12 mouse cellular contexts compared by ENCODE assay signal in genomic region chr3:95523662-95524061, GRCm38 (mm10). TPM values are rescaled to one million over a fixed set of nuclear protein-coding genes. Genes with fewer than 3 reads are reported as not detected.
DNase-seq lines count a peak whose midpoint lies in the region; ATAC-seq and TF ChIP-seq lines count a peak whose summit lies in the region.
"Had no signal": no experiment of that assay in that cellular context is flagged by ENCODE, and none has a peak within 500 bp of the region (broad histone marks: within the 10 kb centered on the region; RNA-seq: fewer than 3 reads in every experiment).

No protein-coding gene starts in this region.

- no peaks in the 10 kb centered on the region for H3K9me3 ChIP-seq in heart, embryonic 13.5 days

- ATAC-seq in heart, embryonic 13.5 days (ENCODE audit: extremely low read depth, insufficient number of reproducible peaks, low FRiP score, low TSS enrichment) = no peak
- peak; percentile 81 for ATAC-seq in granulocyte monocyte progenitor cell, adult 5-6 weeks (replicated peaks; ENCODE audit: poor library complexity, severe bottlenecking)
- ATAC-seq in megakaryocyte, adult 5-6 weeks (ENCODE audit: poor library complexity, severe bottlenecking) = peak; percentile 54
- ATAC-seq: forebrain, embryonic 14.5 days; hindbrain, postnatal 0 days had no signal

- no peak overlapping the region for H3K9ac ChIP-seq in heart, embryonic 13.5 days
- no peak overlapping the region for H3K9ac ChIP-seq in heart, adult 2 months (ENCODE audit: low read depth, low read length)

- no peak overlapping the region for H3K4me3 ChIP-seq in heart, embryonic 13.5 days
- H3K4me3 ChIP-seq in heart, adult 2 months = no peak overlapping the region

- no peaks in the 10 kb centered on the region for H3K27me3 ChIP-seq in heart, embryonic 13.5 days (replicated peaks)
- H3K27me3 ChIP-seq in heart, adult 2 months (ENCODE audit: control insufficient read depth, insufficient read depth, low read length) = no peaks in the 10 kb centered on the region

- no peak for TF ChIP-seq POLR2A in heart, adult 2 months (IDR thresholded peaks at IDR 0.05; ENCODE audit: insufficient read depth, low read depth, low read length)

- H3K27ac ChIP-seq in heart, embryonic 13.5 days (replicated peaks) = peak overlapping the region; percentile 59; the same call in 1 of the 2 replicates
- no peak overlapping the region for H3K27ac ChIP-seq in heart, adult 2 months
- H3K27ac ChIP-seq: hindbrain, postnatal 0 days had no signal

- H3K79me2 ChIP-seq in heart, adult 2 months (replicated peaks; ENCODE audit: control insufficient read depth, insufficient read depth, low read length) = no peaks in the 10 kb centered on the region

- TF ChIP-seq EP300 in heart, adult 2 months (IDR thresholded peaks at IDR 0.05; ENCODE audit: insufficient read depth, low read depth, low read length) = no peak

- no peak for TF ChIP-seq CTCF in heart, adult 2 months (IDR thresholded peaks at IDR 0.05)

- 0 out of 2 replicates have a peak, but pooled peaks cover 8% of the 10 kb centered on the region for H3K4me1 ChIP-seq in heart, embryonic 13.5 days
- peaks cover 4% of the 10 kb centered on the region for H3K4me1 ChIP-seq in heart, adult 2 months (ENCODE audit: control insufficient read depth, insufficient read depth, low read length)

- no peaks in the 10 kb centered on the region for H3K36me3 ChIP-seq in heart, embryonic 13.5 days
- no peaks in the 10 kb centered on the region for H3K36me3 ChIP-seq in heart, adult 2 months (ENCODE audit: control insufficient read depth, insufficient read depth, low read length)

- no peak overlapping the region for H3K4me2 ChIP-seq in heart, embryonic 13.5 days

- WGBS in heart, embryonic 13.5 days = 32% methylated on average over 3 of the region's 3 CpGs
- 23% methylated on average over 3 of the region's 3 CpGs for WGBS in heart, adult 2 months

- intact Hi-C loops in heart, adult 2 months (cut with DNase I) = no loop called here
- intact Hi-C loops in left cerebral cortex, postnatal 10 days (cut with DNase I) = no loop called here

- no peak for DNase-seq in heart, adult 2 months
- peak; percentile 87 for DNase-seq in 416B (ENCODE audit: low read depth)
- DNase-seq in left cerebral cortex, postnatal 10 days (ENCODE audit: extremely low spot score in 1 of 2, low spot score in 2 of 2) = no peak
- no peak for DNase-seq in cerebellum, postnatal 36 days
- DNase-seq in layer of hippocampus, postnatal 25 days (ENCODE audit: extremely low spot score in 1 of 2, low spot score in 1 of 2) = no peak
- DNase-seq: midbrain, embryonic 14.5 days had no signal

RNA-seq across cellular contexts. Expression of gene Ctss, which starts 2.9 kb away (rescaled TPM):
- 12.3 and 13.4 TPM in 2 replicates for polyA plus RNA-seq in heart, embryonic 13.5 days (2015; fragmentation: Nextera tagmentation; extraction: Ambion mirVana)
- 10 to 100 TPM; 15.3 to 16.5 TPM for total RNA-seq in heart, adult 2 months (2021)
- polyA plus RNA-seq in heart, adult 2 months (2012; rRNA removed) = 10.3 and 12.4 TPM in 2 replicates
- total RNA-seq in granulocyte monocyte progenitor cell, adult 5-6 weeks (2014; fragmentation: Nextera tagmentation) = 26.1 and 42.2 TPM in 2 replicates
- total RNA-seq in granulocyte monocyte progenitor cell, adult 5-6 weeks (2017) = 74.5 and 94.5 TPM in 2 replicates
- total RNA-seq in megakaryocyte, adult 5-6 weeks (2015) = 1,196 and 1,415 TPM in 2 replicates
- 1,721 and 1,924 TPM in 2 replicates for total RNA-seq in megakaryocyte, adult 5-6 weeks (2017)
- 10 to 100 TPM; 18.5 to 19.0 TPM for total RNA-seq in left cerebral cortex, postnatal 10 days (2021)
- total RNA-seq in layer of hippocampus, postnatal 25 days (2021) = 10 to 100 TPM; 56.8 to 65.8 TPM

RNA-seq across cellular contexts. Expression of gene Ctsk, which starts 24.6 kb away (rescaled TPM):
- 15.5 and 17.0 TPM in 2 replicates for polyA plus RNA-seq in heart, embryonic 13.5 days (2015; fragmentation: Nextera tagmentation; extraction: Ambion mirVana)
- 1 to 10 TPM; 7.4 to 8.7 TPM for total RNA-seq in heart, adult 2 months (2021)
- 5.4 and 9.1 TPM in 2 replicates for polyA plus RNA-seq in heart, adult 2 months (2012; rRNA removed)
- total RNA-seq in granulocyte monocyte progenitor cell, adult 5-6 weeks (2014; fragmentation: Nextera tagmentation) = not detected in 2 replicates
- not detected in 2 replicates for total RNA-seq in granulocyte monocyte progenitor cell, adult 5-6 weeks (2017)
- total RNA-seq in megakaryocyte, adult 5-6 weeks (2015) = 0.11 TPM in 1 of 2 replicates, not detected in the other
- total RNA-seq in megakaryocyte, adult 5-6 weeks (2017) = 0.33 and 0.62 TPM in 2 replicates
- 10 to 100 TPM; 14.5 to 18.9 TPM for total RNA-seq in left cerebral cortex, postnatal 10 days (2021)
- total RNA-seq in layer of hippocampus, postnatal 25 days (2021) = 1 to 10 TPM; 3.5 to 4.2 TPM

RNA-seq across cellular contexts. Expression of gene Hormad1, which starts 35.8 kb away (rescaled TPM):
- polyA plus RNA-seq in heart, embryonic 13.5 days (2015; fragmentation: Nextera tagmentation; extraction: Ambion mirVana) = not detected in 2 replicates
- not detected for total RNA-seq in heart, adult 2 months (2021)
- not detected in 2 replicates for polyA plus RNA-seq in heart, adult 2 months (2012; rRNA removed)
- total RNA-seq in granulocyte monocyte progenitor cell, adult 5-6 weeks (2014; fragmentation: Nextera tagmentation) = not detected in 2 replicates
- not detected in 2 replicates for total RNA-seq in granulocyte monocyte progenitor cell, adult 5-6 weeks (2017)
- not detected in 2 replicates for total RNA-seq in megakaryocyte, adult 5-6 weeks (2015)
- total RNA-seq in megakaryocyte, adult 5-6 weeks (2017) = 0.48 TPM in 1 of 2 replicates, not detected in the other
- not detected for total RNA-seq in left cerebral cortex, postnatal 10 days (2021)
- not detected for total RNA-seq in layer of hippocampus, postnatal 25 days (2021)
- total RNA-seq: hindbrain, postnatal 0 days had no signal
- polyA plus RNA-seq: brain, embryonic 14.5 days; forebrain, embryonic 14.5 days; hindbrain, postnatal 0 days; midbrain, embryonic 14.5 days had no signal

Comparison
In these comparisons a context has a peak if more than half of its experiments do, and no peak if none do; other contexts are left out.
1. RNA of gene Ctss, which starts 2.9 kb away (total RNA-seq): 1,196 to 1,924 TPM in megakaryocyte, adult 5-6 weeks; 26.1 to 94.5 TPM in granulocyte monocyte progenitor cell, adult 5-6 weeks, 56.8 to 65.8 TPM in layer of hippocampus, postnatal 25 days, 18.5 to 19.0 TPM in left cerebral cortex, postnatal 10 days and 15.3 to 16.5 TPM in heart, adult 2 months; every median in the first group is over 10 times any median in the second.